Comparison of ENCODE assay signal across 21 mouse cellular contexts in genomic region chr6:60907272-60907671, GRCm38 (mm10). TPM values are rescaled to one million over a fixed set of nuclear protein-coding genes. Genes with fewer than 3 reads are reported as not detected.
DNase-seq lines count a peak whose midpoint lies in the region; ATAC-seq and TF ChIP-seq lines count a peak whose summit lies in the region.
"Had no signal": no experiment of that assay in that cellular context is flagged by ENCODE, and none has a peak within 500 bp of the region (broad histone marks: within the 10 kb centered on the region; RNA-seq: fewer than 3 reads in every experiment).

No protein-coding gene starts in this region.

- H3K4me3 ChIP-seq in E14TG2a.4 (replicated peaks; ENCODE audit: low read length) = no peak overlapping the region
- H3K4me3 ChIP-seq: embryonic facial prominence, embryonic 13.5 days; forebrain, embryonic 15.5 days; heart, embryonic 13.5 days; hindbrain, embryonic 12.5 days had no signal

- H3K9me3 ChIP-seq in E14TG2a.4 (ENCODE audit: low read length) = peaks cover 32% of the 10 kb centered on the region
- H3K9me3 ChIP-seq: embryonic facial prominence, embryonic 13.5 days; forebrain, embryonic 15.5 days; heart, embryonic 13.5 days; hindbrain, embryonic 12.5 days had no signal

- H3K4me1 ChIP-seq in E14TG2a.4 (replicated peaks; ENCODE audit: low read depth, low read length) = no peaks in the 10 kb centered on the region
- H3K4me1 ChIP-seq: embryonic facial prominence, embryonic 13.5 days; forebrain, embryonic 15.5 days; heart, embryonic 13.5 days; hindbrain, embryonic 12.5 days had no signal

- 0 out of 2 replicates have a peak, but pooled peaks have one; percentile 6 for TF ChIP-seq CTCF in E14TG2a.4 (conservative IDR thresholded peaks at IDR 0.05; ENCODE audit: low read length)

- no peaks in the 10 kb centered on the region for H3K27me3 ChIP-seq in E14TG2a.4 (ENCODE audit: insufficient read depth, low read length)
- H3K27me3 ChIP-seq: embryonic facial prominence, embryonic 13.5 days; forebrain, embryonic 15.5 days; heart, embryonic 13.5 days; hindbrain, embryonic 12.5 days had no signal

- peak; percentile 17 for DNase-seq in ES-CJ7 (ENCODE audit: low read depth, low spot score)
- DNase-seq in NIH3T3 (ENCODE audit: low read depth) = peak; percentile 6
- no peak for DNase-seq in embryo, embryonic 11 days
- DNase-seq in thymus, postnatal 25 days = no peak
- DNase-seq in adrenal gland, adult (ENCODE audit: inconsistent age in 2 of 2, low spot score in 1 of 2) = no peak
- DNase-seq: adrenal gland, adult 8-10 months; cerebellum, adult 11 months; cerebellum, adult 9-10 months; cerebellum, postnatal 25 days; gastrocnemius, postnatal 36 days; heart, adult 11 months; heart, postnatal 36 days had no signal

- ATAC-seq in erythroid progenitor cell, adult 5-6 weeks (replicated peaks; ENCODE audit: low FRiP score, poor library complexity, severe bottlenecking) = 0 out of 2 replicates have a peak, but pooled peaks have one; percentile 46
- ATAC-seq: forebrain, embryonic 15.5 days; hindbrain, embryonic 16.5 days; inflammation-experienced regulatory T-cells, adult 6 months; intestine, postnatal 0 days had no signal

- no peaks in the 10 kb centered on the region for H3K36me3 ChIP-seq in E14TG2a.4 (ENCODE audit: insufficient read depth, low read length)
- H3K36me3 ChIP-seq: embryonic facial prominence, embryonic 13.5 days; forebrain, embryonic 15.5 days; heart, embryonic 13.5 days; hindbrain, embryonic 12.5 days had no signal

RNA-seq across cellular contexts. Expression of gene Mmrn1, which starts 17.5 kb away (rescaled TPM):
- 0.42 TPM in 1 of 2 replicates, not detected in the other for total RNA-seq in erythroid progenitor cell, adult 5-6 weeks (2015; ENCODE audit: low replicate concordance)
- 0.39 TPM in 1 of 2 replicates, not detected in the other for total RNA-seq in erythroid progenitor cell, adult 5-6 weeks (2017; ENCODE audit: low replicate concordance)

Comparison
In these comparisons a context has a peak if more than half of its experiments do, and no peak if none do; other contexts are left out.
1. DNase-seq: peak in ES-CJ7 (single experiment) and NIH3T3 (single experiment); none in embryo, embryonic 11 days (single experiment), thymus, postnatal 25 days (single experiment) and adrenal gland, adult (0 of 2).